Mouse (Mus musculus): ENCODE measurements around the gene Krit1. TPM values are rescaled to one million over a fixed set of nuclear protein-coding genes. Genes with fewer than 3 reads are reported as not detected.
A peak's percentile ranks its signal among the peaks of the same experiment; 100 is the strongest.
"Not testable (repeated sequence)": the region's sequence is repeated elsewhere in the genome, so short reads cannot be mapped to it uniquely, and the experiment has no call there.

Krit1 gene
- polyA plus RNA-seq, 1 experiment from 2014 or later: 44.6 TPM

DNA sequence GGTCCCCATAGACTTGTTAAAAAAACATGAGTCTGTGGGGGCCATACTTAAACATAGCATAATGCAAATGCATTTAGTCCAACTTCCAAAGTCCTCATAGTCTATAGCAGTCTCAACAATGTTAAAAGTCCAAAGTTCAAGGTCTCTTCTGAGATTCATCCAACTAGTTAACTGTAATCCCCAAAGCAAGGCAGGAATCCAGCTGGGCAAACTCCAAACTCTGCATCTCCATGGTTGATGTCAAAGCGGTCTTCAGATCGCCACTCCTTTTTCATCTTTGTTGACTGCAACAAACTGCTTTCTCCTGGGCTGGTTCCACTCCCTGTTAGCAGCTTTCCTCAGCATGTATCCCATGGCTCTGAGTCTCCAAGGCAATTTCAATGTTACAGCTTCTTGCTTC, 5.9 kb upstream of the Krit1 start:
- not testable (repeated sequence) for H3K27me3 ChIP-seq (replicated peaks; ENCODE audit: control insufficient read depth, insufficient read depth, low read length); H3K27ac ChIP-seq (ENCODE audit: low read depth, low read length); H3K9me3 ChIP-seq (replicated peaks; ENCODE audit: control insufficient read depth, low read length); DNase-seq (ENCODE audit: low spot score); H3K4me1 ChIP-seq (ENCODE audit: control insufficient read depth, insufficient read depth, low read length); H3K4me3 ChIP-seq (ENCODE audit: low read depth, low read length); H3K9ac ChIP-seq (ENCODE audit: low read length); H3K36me3 ChIP-seq (ENCODE audit: control insufficient read depth, insufficient read depth, low read length); ATAC-seq; H3K4me2 ChIP-seq (ENCODE audit: low read length)
- 95% methylated on average over 2 of the region's 2 CpGs for WGBS

DNA sequence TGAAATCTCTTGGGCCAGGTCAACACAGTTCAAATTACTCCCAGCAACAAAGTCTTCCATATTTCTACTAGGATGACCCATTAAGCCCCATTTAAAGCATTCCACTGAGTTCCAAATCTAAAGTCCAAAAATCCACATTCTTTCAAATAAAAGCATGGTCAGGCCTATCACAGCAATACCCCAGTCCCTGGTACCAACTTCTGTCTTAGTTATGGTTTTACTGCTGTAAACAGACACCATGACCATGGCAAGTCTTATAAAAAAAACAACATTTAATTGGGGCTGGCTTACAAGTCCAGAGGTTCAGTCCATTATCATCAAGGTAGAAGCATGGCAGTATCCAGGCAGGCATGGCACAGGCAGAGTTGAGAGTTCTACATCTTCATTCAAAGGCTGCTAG, 4.3 kb upstream of the Krit1 start:
- not testable (repeated sequence) for ATAC-seq; H3K9me3 ChIP-seq (replicated peaks; ENCODE audit: control insufficient read depth, low read length); H3K4me1 ChIP-seq (ENCODE audit: control insufficient read depth, insufficient read depth, low read length); H3K9ac ChIP-seq (ENCODE audit: low read length); H3K27ac ChIP-seq (ENCODE audit: low read depth, low read length); H3K36me3 ChIP-seq (ENCODE audit: control insufficient read depth, insufficient read depth, low read length); DNase-seq (ENCODE audit: low spot score); H3K4me2 ChIP-seq (ENCODE audit: low read length); H3K4me3 ChIP-seq (ENCODE audit: low read depth, low read length); H3K27me3 ChIP-seq (replicated peaks; ENCODE audit: control insufficient read depth, insufficient read depth, low read length)

DNA sequence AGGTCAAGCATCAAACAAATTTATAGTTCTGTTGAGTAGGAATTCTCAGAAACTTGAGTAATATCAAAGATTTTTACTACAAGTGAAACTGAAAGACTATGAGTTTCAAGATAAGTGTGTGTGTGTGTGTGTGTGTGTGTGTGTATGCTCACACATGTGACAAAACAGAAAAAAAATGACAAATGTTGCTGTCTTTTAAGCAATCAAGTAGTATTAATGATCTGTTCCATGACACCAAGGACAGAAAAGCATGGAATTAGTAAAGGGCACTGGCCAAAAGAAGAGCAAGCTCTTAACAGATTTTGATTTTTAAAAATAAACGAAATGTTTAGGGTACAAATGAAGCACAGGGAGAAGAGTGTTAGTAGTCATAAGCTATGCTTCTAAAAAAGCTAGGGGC, 2.9 kb upstream of the Krit1 start:
- Histone ChIP-seq H3K36me3 (ENCODE audit: control insufficient read depth, insufficient read depth, low read length) (no peaks in the 10 kb centered on the region), H3K9ac (ENCODE audit: low read length) (no peak overlapping the region), H3K27ac (ENCODE audit: low read depth, low read length) (no peak overlapping the region), H3K27me3 (replicated peaks; ENCODE audit: control insufficient read depth, insufficient read depth, low read length) (no peaks in the 10 kb centered on the region), H3K4me3 (ENCODE audit: low read depth, low read length) (no peak overlapping the region), H3K9me3 (replicated peaks; ENCODE audit: control insufficient read depth, low read length) (no peaks in the 10 kb centered on the region), H3K4me2 (ENCODE audit: low read length) (no peak overlapping the region), H3K4me1 (ENCODE audit: control insufficient read depth, insufficient read depth, low read length) (peaks cover 14% of the 10 kb centered on the region; the same call in 1 of the 2 replicates)
- ATAC-seq (no peak), DNase-seq (ENCODE audit: low spot score) (no peak)
- WGBS: 90% methylated on average over 1 of the region's 1 CpGs

DNA sequence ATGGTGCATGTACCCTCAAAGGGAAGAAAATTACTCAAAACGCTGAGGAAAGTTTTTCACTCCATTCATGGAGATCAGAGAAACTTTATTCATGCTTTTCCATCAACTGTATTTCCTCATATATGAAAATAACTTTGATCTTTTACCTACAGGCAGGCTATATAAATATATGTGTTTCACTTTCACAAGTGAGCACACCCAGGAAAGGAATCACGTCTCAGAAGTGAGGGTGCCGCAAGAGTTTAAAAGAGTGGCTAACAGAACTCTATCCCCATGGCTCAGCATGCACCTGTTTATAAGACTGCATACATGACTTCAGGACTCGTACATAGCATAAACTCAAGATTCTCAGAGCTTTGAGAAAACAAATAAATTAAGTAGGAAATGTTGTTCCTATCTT, 2.1 kb upstream of the Krit1 start:
- Histone ChIP-seq H3K9ac (ENCODE audit: low read length) (no peak overlapping the region), H3K4me2 (ENCODE audit: low read length) (peak overlapping the region; percentile 27), H3K4me1 (ENCODE audit: control insufficient read depth, insufficient read depth, low read length) (peaks cover 14% of the 10 kb centered on the region; the same call in 1 of the 2 replicates), H3K27ac (ENCODE audit: low read depth, low read length) (no peak overlapping the region), H3K36me3 (ENCODE audit: control insufficient read depth, insufficient read depth, low read length) (no peaks in the 10 kb centered on the region), H3K4me3 (ENCODE audit: low read depth, low read length) (no peak overlapping the region), H3K27me3 (replicated peaks; ENCODE audit: control insufficient read depth, insufficient read depth, low read length) (no peaks in the 10 kb centered on the region), H3K9me3 (replicated peaks; ENCODE audit: control insufficient read depth, low read length) (no peaks in the 10 kb centered on the region)
- DNase-seq (ENCODE audit: low spot score) (no peak), ATAC-seq (no peak)
- WGBS: 76% methylated on average over 4 of the region's 4 CpGs

DNA sequence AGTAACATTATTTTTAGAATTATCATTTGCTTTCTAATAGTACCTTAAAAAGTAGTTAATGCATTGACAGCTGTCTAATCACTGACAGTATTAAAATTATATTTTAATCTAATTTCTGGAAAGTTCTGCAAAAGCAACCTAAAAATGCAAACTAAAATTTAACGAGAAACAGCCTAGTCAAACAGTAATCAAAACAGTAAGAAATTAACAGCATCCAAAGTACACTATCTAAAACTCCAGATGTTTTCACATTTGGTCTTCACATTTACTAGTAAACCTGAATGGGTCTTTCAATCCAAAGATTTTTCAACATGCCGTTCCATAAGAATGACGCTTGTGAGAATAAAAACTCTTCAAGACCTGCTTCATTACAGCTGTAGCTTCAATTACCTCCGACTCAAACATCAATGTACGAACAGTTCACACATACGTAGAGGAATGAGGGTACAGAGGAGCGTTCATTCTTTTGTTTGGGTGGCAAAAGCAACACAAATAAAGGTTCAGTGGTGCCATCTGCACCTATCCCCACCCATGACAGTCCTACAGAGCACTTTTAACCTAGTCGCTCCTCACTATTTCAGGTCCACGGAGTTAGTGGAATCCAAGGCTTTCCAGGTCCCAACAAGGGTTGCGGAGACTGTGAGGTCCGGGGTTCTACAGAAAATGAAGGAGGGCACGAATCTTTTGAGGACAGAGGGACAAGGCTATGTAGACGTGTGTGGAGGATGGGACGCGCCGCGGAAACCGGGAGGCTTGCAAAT, 1.1 kb upstream of the Krit1 start:
- ATAC-seq (no peak), DNase-seq (ENCODE audit: low spot score) (peak; percentile 28)
- 4% methylated on average over 18 of the region's 18 CpGs for WGBS

DNA sequence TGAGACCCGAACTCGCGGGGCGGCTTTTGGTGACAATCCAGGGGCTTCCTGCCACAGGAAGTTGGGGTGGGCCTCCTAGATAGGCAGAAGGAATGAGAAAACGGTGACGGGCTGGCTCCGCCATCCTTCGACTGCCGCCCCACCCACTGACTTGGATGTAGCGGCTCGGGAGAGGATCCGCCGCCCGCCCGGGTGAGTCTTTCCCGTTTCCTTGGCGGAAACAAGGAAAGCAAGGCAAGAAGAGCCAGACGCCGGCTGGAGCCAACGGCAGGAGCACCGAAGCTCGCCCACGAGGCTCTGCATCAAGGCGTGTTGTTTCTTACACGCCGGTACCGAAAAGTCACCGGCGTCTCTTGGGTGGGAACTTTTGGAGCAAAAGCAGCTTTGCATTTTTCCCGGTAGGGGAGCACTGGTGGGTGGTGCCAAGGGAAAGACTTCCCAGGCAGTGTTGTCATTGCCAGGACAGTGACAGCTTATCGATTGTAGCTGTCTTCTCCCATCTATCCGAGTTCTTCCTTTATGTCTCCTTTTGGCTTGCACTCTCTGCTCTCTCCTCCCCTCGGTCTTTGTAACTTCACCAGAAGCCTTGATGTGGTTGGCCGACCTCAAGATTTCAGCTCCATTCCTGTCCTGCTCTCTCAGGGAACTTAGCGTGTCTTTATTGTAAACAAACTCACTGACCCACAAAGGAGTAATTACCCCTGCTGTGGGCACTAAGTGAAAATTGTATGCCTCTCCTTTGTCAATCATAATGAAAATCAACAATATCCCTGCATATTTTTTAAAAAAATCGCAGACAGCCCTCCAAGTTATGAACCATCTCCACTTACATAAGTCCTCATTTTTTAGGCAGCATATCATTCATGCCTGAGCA, 545 bp downstream of the Krit1 start:
- Histone ChIP-seq H3K9me3 (replicated peaks; ENCODE audit: control insufficient read depth, low read length) (no peaks in the 10 kb centered on the region), H3K9ac (ENCODE audit: low read length) (peak overlapping the region; percentile 88), H3K27ac (ENCODE audit: low read depth, low read length) (peak overlapping the region; percentile 88), H3K36me3 (ENCODE audit: control insufficient read depth, insufficient read depth, low read length) (peaks cover 4% of the 10 kb centered on the region; the same call in 1 of the 2 replicates), H3K27me3 (replicated peaks; ENCODE audit: control insufficient read depth, insufficient read depth, low read length) (no peaks in the 10 kb centered on the region), H3K4me2 (ENCODE audit: low read length) (peak overlapping the region; percentile 84), H3K4me1 (ENCODE audit: control insufficient read depth, insufficient read depth, low read length) (peaks cover 14% of the 10 kb centered on the region; the same call in 1 of the 2 replicates), H3K4me3 (ENCODE audit: low read depth, low read length) (peak overlapping the region; percentile 89)
- DNase-seq (ENCODE audit: low spot score) (peak; percentile 52), ATAC-seq (peak; percentile 77)
- WGBS: under 1% methylated on average over 36 of the region's 36 CpGs

More for the DNA sequence above, 1.1 kb upstream of the Krit1 start:
- Histone ChIP-seq H3K4me3 (ENCODE audit: low read depth, low read length) (peak overlapping the region; percentile 89), H3K27ac (ENCODE audit: low read depth, low read length) (peak overlapping the region; percentile 88; the same call in 1 of the 2 replicates), H3K9ac (ENCODE audit: low read length) (peak overlapping the region; percentile 88), H3K36me3 (ENCODE audit: control insufficient read depth, insufficient read depth, low read length) (no peaks in the 10 kb centered on the region), H3K4me1 (ENCODE audit: control insufficient read depth, insufficient read depth, low read length) (peaks cover 14% of the 10 kb centered on the region; the same call in 1 of the 2 replicates), H3K27me3 (replicated peaks; ENCODE audit: control insufficient read depth, insufficient read depth, low read length) (no peaks in the 10 kb centered on the region), H3K4me2 (ENCODE audit: low read length) (peak overlapping the region; percentile 84), H3K9me3 (replicated peaks; ENCODE audit: control insufficient read depth, low read length) (no peaks in the 10 kb centered on the region)

DNA sequence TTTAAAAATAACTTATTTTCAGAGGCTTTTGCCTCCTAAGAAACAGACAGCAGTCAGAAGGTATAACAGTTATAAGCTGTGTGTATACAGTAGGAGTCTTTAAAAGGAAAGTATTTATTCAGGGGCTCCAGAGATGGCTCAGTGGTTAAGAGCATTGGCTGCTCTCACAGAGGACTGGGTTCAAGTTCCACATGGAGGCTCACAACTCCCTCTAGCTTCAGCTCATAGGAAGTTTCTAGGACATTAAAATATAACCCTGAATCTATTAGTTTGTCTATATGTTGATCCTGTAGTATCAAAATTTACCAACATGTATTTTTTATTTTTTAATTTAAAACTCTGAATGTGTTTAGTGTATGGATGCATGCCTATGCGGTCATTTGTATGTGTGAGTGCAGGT, 5.5 kb downstream of the Krit1 start:
- DNase-seq (ENCODE audit: low spot score) (no peak), ATAC-seq (no peak)
- H3K27ac ChIP-seq (ENCODE audit: low read depth, low read length): no peak overlapping the region
- no peak overlapping the region for H3K4me3 ChIP-seq (ENCODE audit: low read depth, low read length)
- no peaks in the 10 kb centered on the region for H3K9me3 ChIP-seq (replicated peaks; ENCODE audit: control insufficient read depth, low read length)
- 97% methylated on average over 1 of the region's 1 CpGs for WGBS
- H3K4me1 ChIP-seq (ENCODE audit: control insufficient read depth, insufficient read depth, low read length): peaks cover 5% of the 10 kb centered on the region; the same call in 1 of the 2 replicates
- peaks cover 23% of the 10 kb centered on the region for H3K36me3 ChIP-seq (ENCODE audit: control insufficient read depth, insufficient read depth, low read length)
- H3K4me2 ChIP-seq (ENCODE audit: low read length): no peak overlapping the region
- H3K9ac ChIP-seq (ENCODE audit: low read length): no peak overlapping the region
- H3K27me3 ChIP-seq (replicated peaks; ENCODE audit: control insufficient read depth, insufficient read depth, low read length): no peaks in the 10 kb centered on the region

DNA sequence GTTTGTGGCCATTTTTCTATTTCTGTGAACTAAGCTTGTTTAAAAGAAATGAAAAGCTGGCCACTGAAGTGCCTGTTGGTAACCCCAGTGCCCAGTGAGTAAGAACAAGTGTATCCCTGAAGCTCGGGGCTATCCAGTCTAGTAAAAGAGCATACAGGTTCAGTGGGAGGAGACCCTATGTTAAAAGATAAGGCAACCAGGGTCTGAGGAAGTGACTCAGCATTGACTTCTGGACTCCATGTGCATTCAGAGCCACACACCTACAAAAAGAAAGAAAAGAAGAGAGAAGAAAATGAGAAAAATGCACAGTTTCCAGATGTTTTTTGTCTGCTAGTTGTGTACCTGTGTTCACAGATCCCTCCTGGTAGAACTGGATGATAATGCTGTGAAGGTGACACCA, 31.1 kb downstream of the Krit1 start:
- Histone ChIP-seq H3K4me3 (ENCODE audit: low read depth, low read length) (no peak overlapping the region), H3K4me2 (ENCODE audit: low read length) (no peak overlapping the region), H3K9me3 (replicated peaks; ENCODE audit: control insufficient read depth, low read length) (no peaks in the 10 kb centered on the region), H3K27me3 (replicated peaks; ENCODE audit: control insufficient read depth, insufficient read depth, low read length) (no peaks in the 10 kb centered on the region), H3K9ac (ENCODE audit: low read length) (no peak overlapping the region), H3K36me3 (ENCODE audit: control insufficient read depth, insufficient read depth, low read length) (peaks cover 56% of the 10 kb centered on the region), H3K27ac (ENCODE audit: low read depth, low read length) (no peak overlapping the region), H3K4me1 (ENCODE audit: control insufficient read depth, insufficient read depth, low read length) (no peaks in the 10 kb centered on the region)
- ATAC-seq: no peak
- WGBS: 87% methylated on average over 1 of the region's 1 CpGs
- no peak for DNase-seq (ENCODE audit: low spot score)
